Mouse (Mus musculus): Measurements from ENCODE around the gene Rps9.
"Not testable (repeated sequence)": the region's sequence is repeated elsewhere in the genome, so short reads cannot be mapped to it uniquely, and the experiment has no call there.

Gene Rps9

GRCm38 (mm10) chr7:3698471-3698870 lies 5.3 kb upstream of the Rps9 start:
- DNase-seq: no peak

GRCm38 (mm10) chr7:3703148-3703878 lies 480 bp upstream of the Rps9 start:
- DNase-seq: no peak

GRCm38 (mm10) chr7:3704475-3704874 lies 682 bp downstream of the Rps9 start:
- no peak for DNase-seq

DNA sequence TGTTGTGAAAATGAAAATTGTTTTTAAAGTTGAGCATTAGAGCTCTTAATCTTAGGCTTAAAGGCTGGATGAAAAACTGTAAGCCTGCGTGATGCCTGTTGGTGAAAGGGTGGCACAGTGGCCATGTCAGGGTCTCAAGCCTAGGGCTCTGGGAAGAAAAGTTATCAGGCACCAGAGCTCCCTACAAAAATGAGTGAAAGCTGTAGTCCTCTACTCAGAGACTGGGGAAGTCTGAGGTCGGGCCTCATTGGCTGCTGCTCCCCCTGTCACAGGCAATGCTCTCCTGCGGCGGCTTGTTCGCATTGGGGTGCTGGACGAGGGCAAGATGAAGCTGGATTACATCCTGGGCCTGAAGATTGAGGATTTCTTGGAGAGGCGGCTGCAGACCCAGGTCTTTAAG lies 1.7 kb downstream of the Rps9 start:
- not testable (repeated sequence) for DNase-seq

- DNase-seq: no peak
These were observed 2.1 kb downstream of the Rps9 start for GRCm38 (mm10) chr7:3705911-3706310.

DNA sequence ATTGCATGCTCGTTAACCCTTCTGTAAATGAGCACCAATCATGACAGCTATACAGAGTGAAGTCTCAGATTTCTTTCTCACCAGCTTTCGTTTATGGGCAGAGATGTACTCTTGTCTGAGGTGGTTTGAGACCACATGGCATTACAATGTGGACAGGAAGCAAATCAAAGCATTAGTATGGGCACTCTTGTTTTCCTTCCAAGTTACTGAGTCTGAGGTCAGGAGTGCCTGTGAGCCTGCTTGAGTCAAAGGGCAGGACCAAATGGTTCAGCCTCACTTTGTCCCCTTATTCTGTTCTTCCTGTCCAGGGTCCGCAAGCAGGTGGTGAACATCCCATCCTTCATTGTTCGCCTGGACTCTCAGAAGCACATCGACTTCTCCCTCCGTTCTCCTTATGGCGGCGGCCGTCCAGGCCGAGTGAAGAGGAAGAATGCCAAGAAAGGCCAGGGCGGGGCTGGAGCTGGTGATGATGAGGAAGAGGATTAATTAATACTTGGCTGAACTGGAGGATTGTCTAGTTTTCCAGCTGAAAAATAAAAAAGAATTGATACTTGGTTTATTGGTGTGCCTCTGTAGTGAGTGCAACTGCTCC lies 2.6 kb downstream of the Rps9 start:
- no peak for DNase-seq

DNA sequence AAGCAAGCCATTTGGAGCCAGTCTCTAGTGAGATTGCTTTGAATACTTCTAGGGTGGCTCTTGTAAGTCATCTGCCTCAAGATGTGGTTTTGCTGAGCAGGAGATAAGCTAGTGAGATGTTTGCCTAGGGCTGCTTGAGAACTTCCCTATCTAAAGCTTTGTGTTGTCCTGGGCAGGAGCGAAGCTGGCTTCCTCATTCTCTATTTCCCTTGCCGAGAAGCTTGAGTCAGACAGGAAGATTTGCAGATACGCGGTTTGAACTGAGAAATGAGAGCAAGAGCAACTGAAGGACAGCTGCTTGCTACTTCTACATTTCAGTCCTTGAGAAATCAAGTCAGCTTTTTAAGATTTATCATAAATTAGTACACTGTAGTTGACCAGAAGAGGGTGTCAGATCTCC lies 3.2 kb downstream of the Rps9 start:
- no peak for DNase-seq

- no peak for DNase-seq
These were observed 4.0 kb downstream of the Rps9 start for GRCm38 (mm10) chr7:3707568-3708413.

- DNase-seq: not testable (repeated sequence)
These were observed 4.7 kb downstream of the Rps9 start for GRCm38 (mm10) chr7:3708447-3708980.

DNA sequence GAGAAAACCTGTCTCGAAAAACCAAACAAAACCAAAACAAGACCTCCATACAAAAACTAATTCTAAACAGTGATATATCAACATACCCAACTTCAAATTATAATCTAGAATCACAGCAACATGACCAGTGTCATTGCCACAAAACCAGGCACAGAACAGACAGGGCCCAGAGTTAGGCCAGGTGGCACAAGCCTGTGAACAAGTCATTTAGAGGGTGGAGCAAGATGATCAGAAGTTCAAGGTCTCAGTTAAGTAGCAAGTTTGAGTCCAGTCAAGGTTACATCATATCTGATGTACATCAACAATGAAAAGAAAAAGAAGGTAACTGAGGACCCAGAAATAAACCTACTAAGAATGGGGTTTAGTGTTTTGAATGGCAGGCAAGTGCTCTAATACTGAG lies 5.2 kb downstream of the Rps9 start:
- no peak for DNase-seq

DNA sequence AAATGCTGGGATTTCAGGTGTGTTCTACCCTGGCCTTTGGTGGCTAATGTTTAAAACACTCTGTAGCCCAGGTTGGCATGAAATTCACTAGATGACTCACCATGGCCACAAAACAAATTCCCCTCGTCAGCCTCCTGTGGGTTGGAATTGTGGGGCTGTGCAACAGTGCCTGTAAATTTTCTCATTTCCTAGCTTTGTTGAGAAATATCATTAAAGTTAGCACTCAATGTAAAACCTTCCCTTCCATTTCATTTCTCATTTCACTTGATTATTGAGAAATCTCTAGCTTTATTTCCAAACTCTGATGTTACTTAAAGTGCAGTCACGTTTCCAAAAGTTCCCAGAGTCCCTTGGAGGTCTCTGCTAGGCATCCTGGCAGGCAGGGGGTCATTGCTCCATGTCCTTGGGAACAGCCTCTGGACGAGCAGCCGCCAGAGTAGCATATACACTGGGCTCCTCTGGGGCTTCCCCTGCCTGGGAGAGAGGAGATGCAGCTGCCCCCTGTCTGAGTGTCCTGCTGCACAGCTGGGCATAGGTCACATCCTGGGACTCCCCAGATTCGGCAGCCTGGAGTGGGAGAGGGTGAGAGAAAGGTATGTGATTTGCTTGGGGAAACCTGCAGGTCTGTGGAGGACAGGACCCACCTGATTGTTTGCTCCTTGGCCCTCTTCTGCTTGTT lies 8.6 kb downstream of the Rps9 start:
- DNase-seq: no peak

DNA sequence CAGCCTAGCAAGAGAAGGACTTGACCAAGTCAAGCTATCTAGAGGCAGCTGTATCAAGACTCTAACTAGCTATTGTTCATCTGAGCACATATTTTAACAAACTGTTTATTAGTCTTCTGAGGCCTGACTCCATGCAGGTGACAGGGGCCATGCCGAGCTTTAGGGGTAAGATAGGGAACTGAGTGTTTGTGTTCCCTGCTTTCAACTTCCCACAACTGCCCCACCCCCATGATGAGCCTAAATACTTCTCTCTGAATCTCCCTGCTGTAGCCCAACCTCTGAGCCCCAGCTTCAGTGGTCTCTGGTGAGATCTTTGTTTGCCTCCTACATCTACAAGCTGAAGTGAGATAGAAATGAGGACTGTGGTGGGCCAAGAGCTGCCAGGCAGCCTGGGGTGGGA lies 11.5 kb downstream of the Rps9 start:
- DNase-seq: no peak

DNA sequence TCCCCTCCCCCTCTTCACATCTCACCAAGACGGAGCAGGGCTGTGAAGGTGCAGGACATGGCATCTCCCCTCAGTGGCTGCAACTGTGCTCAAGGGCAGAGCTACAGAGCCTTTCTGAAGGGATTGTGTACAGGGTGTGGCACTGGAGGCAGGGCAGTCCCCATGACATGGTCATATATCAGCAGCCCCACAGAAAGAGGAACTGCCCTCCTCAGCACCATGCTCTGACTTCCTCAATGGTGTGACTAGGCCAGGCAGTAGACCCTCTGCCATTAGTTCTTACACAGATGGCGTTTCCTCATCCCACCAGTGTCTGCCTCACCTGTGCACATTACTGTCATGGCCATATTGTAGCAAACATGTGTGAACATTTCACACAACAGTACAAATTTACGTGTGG lies 16.5 kb downstream of the Rps9 start, which contains the start of gene Pirb:
Gene Pirb (minus strand): TSS at position 124 of the 400 bp plus-strand sequence.
- not testable (repeated sequence) for DNase-seq

DNA sequence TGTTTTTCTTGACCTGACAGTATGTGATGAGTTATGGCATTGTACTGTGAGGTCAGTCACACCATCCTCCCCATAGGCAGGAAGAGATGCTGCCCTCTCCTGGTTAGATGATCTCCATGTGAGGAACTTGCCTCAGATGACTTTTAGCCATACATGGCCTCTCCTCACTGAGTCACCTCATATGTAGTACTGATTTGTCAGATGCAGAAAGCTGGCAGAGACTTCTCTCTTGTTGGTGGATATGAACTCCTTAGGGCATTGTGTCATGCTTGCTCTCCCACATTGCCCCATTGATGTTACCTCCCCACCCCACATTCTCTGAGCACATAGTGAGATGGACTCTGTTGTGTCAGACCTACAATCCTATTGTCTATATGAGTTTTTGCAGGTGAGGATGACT lies 21.7 kb downstream of the Rps9 start:
- DNase-seq: not testable (repeated sequence)

DNA sequence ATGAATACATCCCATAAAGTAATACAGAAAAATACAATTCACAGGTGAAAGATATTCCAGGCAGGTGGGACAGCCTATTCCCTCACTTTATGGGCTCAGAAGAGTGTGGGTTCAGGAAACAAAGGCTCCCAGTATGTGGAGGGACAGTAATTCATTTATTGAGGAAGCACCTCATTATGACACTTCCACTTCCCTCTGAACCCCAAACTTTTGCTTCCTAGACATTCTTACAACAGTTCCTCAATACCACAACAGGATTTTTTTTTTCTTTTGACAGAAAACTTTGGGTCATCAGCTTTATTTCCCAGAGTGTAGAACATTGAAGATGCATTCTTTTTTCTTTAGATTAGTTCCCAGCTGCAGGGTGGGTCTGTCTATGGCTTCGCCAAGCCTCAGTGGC lies 28.9 kb downstream of the Rps9 start:
- not testable (repeated sequence) for DNase-seq
